Mouse (Mus musculus): ENCODE results near the gene Tpd52l2. TPM values are rescaled to one million over a fixed set of nuclear protein-coding genes. Genes with fewer than 3 reads are reported as not detected.

Tpd52l2 gene
- total and polyA plus RNA-seq, 3 experiments = 45.3 to 89.2 (median 56.4) TPM

DNA sequence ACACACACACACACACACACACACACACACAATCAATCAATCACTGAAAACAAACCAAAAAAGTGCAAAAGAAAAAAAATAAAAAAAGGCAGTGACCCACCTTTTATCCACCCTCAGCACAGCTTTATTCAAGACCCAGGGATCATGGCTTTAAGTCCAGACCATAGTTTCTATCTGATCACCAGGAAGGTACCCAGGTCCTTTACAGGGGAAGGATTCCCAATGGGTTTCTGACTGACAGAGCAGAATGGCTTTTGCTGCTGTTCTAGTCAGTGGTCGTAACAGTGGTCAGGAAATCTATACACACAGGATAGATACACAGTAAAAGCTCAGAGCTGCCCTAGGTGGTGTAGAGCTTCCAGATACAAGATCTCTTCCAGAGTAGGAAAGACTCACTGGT is 11.2 kb upstream of the Tpd52l2 start:
- H3K4me1 ChIP-seq (ENCODE audit: insufficient read depth, low read depth, low read length) = peaks cover 3% of the 10 kb centered on the region
- no peak for DNase-seq (ENCODE audit: low spot score)
- no peaks in the 10 kb centered on the region for H3K36me3 ChIP-seq (replicated peaks)
- no peak overlapping the region for H3K4me3 ChIP-seq (ENCODE audit: low read depth, low read length)
- peaks cover 51% of the 10 kb centered on the region for H3K27me3 ChIP-seq (ENCODE audit: insufficient read depth, low read length)
- ATAC-seq (ENCODE audit: extremely low read depth, insufficient number of reproducible peaks, low FRiP score, poor library complexity, severe bottlenecking) = no peak
- no peaks in the 10 kb centered on the region for H3K9me3 ChIP-seq (replicated peaks)
- TF ChIP-seq GATA2 (IDR thresholded peaks at IDR 0.05; ENCODE audit: borderline replicate concordance, low read depth, low read length) (no peak), POLR2AphosphoS5 (IDR thresholded peaks at IDR 0.05; ENCODE audit: insufficient replicate concordance, low read depth, low read length) (no peak), TAL1 (conservative IDR thresholded peaks at IDR 0.05; ENCODE audit: low read depth, low read length) (no peak), CTCF (IDR thresholded peaks at IDR 0.05; ENCODE audit: low read depth, low read length) (no peak), GATA1 (IDR thresholded peaks at IDR 0.05; ENCODE audit: borderline replicate concordance, low read length) (no peak)

DNA sequence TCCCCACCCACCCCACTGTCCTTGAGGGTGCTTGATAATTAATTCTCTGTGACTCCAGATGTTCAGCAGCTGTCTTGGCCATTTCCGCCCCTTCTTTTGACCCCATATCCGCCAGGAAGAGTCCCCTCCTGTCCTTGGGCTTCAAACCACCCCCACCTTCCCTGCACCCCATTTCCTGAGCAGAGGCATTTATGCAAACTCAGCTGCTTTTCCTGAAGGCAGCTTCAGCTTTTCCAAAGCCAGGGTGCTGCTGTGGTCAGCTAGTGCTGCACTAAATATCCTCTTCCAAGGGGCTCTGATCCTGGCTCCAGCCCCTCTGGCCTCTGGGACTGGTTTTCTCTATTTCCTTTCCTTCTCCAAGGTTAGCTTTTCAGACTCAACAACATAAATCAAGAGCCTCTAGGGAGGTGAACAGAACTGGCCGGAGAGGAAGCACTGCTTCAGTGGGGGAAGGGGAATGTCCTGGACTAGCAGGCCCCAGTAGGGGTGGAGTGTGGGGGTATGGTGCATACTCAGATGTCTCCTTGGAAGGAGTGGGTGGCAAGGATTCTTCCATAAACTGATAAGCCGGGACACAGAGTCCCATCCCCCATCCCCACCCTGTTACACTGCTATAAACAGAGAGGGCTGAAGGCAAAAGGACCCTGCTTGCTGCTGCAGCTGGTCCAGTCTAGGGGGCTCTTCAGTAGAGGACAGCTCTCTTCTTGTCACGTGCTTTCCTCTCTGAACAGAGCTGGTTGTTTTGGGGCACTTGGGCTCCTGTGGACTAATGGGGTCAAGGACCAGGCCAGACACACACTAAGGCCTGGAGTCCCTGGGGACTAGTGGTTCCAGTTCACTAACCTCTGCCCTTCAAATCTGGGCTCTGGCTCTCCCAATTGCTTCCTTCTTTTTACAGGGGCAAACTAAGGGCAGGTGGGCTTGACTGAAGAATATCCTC is 9.3 kb upstream of the Tpd52l2 start:
- H3K4me3 ChIP-seq (ENCODE audit: low read depth, low read length) = no peak overlapping the region

GRCm38 (mm10) chr2:181491432-181492205 is 5.3 kb upstream of the Tpd52l2 start:
- ATAC-seq (ENCODE audit: extremely low read depth, insufficient number of reproducible peaks, low FRiP score, poor library complexity, severe bottlenecking) (peak; percentile 56; the same call in 1 of the 2 replicates), DNase-seq (ENCODE audit: low spot score) (no peak)
- no peaks in the 10 kb centered on the region for H3K36me3 ChIP-seq (replicated peaks)
- H3K4me3 ChIP-seq (ENCODE audit: low read depth, low read length) = no peak overlapping the region
- peaks cover 21% of the 10 kb centered on the region for H3K4me1 ChIP-seq (ENCODE audit: insufficient read depth, low read depth, low read length)
- TF ChIP-seq GATA2 (IDR thresholded peaks at IDR 0.05; ENCODE audit: borderline replicate concordance, low read depth, low read length) (no peak), CTCF (IDR thresholded peaks at IDR 0.05; ENCODE audit: low read depth, low read length) (no peak), GATA1 (IDR thresholded peaks at IDR 0.05; ENCODE audit: borderline replicate concordance, low read length) (no peak), TAL1 (conservative IDR thresholded peaks at IDR 0.05; ENCODE audit: low read depth, low read length) (no peak), POLR2AphosphoS5 (IDR thresholded peaks at IDR 0.05; ENCODE audit: insufficient replicate concordance, low read depth, low read length) (no peak)
- no peaks in the 10 kb centered on the region for H3K9me3 ChIP-seq (replicated peaks)
- H3K27me3 ChIP-seq (ENCODE audit: insufficient read depth, low read length) = peaks cover 29% of the 10 kb centered on the region

More for the DNA sequence above, 9.3 kb upstream of the Tpd52l2 start:
- Histone ChIP-seq H3K27me3 (ENCODE audit: insufficient read depth, low read length) (peaks cover 51% of the 10 kb centered on the region), H3K4me1 (ENCODE audit: insufficient read depth, low read depth, low read length) (peaks cover 14% of the 10 kb centered on the region), H3K9me3 (replicated peaks) (no peaks in the 10 kb centered on the region), H3K36me3 (replicated peaks) (no peaks in the 10 kb centered on the region)
- ATAC-seq (ENCODE audit: extremely low read depth, insufficient number of reproducible peaks, low FRiP score, poor library complexity, severe bottlenecking) (no peak), DNase-seq (ENCODE audit: low spot score) (no peak)
- TF ChIP-seq GATA2 (IDR thresholded peaks at IDR 0.05; ENCODE audit: borderline replicate concordance, low read depth, low read length) (no peak), CTCF (IDR thresholded peaks at IDR 0.05; ENCODE audit: low read depth, low read length) (no peak), GATA1 (IDR thresholded peaks at IDR 0.05; ENCODE audit: borderline replicate concordance, low read length) (no peak), TAL1 (conservative IDR thresholded peaks at IDR 0.05; ENCODE audit: low read depth, low read length) (no peak), POLR2AphosphoS5 (IDR thresholded peaks at IDR 0.05; ENCODE audit: insufficient replicate concordance, low read depth, low read length) (no peak)

DNA sequence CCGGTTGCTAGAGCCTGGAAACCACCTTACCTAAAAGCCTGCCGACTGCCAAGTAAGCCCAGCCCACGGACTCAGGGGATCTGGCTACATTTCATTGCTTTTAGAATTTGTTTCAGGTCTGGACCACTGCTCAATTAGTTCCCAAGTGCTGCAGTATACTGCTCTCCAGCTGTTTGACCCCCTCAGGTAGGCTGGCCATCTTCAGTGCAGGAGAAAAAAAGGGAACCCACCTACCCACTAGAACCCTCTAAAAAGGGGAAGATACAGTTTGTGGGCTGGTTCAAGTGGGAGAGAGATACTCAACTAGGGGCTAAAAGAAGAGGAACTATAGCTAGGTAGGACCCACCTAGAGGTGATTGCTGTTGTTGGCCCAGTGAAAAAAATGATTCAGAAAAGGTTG is 4.7 kb upstream of the Tpd52l2 start:
- peaks cover 23% of the 10 kb centered on the region for H3K4me1 ChIP-seq (ENCODE audit: insufficient read depth, low read depth, low read length)
- no peaks in the 10 kb centered on the region for H3K9me3 ChIP-seq (replicated peaks)
- TF ChIP-seq GATA1 (IDR thresholded peaks at IDR 0.05; ENCODE audit: borderline replicate concordance, low read length) (no peak), TAL1 (conservative IDR thresholded peaks at IDR 0.05; ENCODE audit: low read depth, low read length) (no peak), CTCF (IDR thresholded peaks at IDR 0.05; ENCODE audit: low read depth, low read length) (no peak), GATA2 (IDR thresholded peaks at IDR 0.05; ENCODE audit: borderline replicate concordance, low read depth, low read length) (no peak)
- peaks cover 24% of the 10 kb centered on the region for H3K27me3 ChIP-seq (ENCODE audit: insufficient read depth, low read length)
- H3K36me3 ChIP-seq (replicated peaks) = no peaks in the 10 kb centered on the region
- DNase-seq (ENCODE audit: low spot score) (no peak), ATAC-seq (ENCODE audit: extremely low read depth, insufficient number of reproducible peaks, low FRiP score, poor library complexity, severe bottlenecking) (no peak)
- no peak overlapping the region for H3K4me3 ChIP-seq (ENCODE audit: low read depth, low read length)

- ATAC-seq (ENCODE audit: extremely low read depth, insufficient number of reproducible peaks, low FRiP score, poor library complexity, severe bottlenecking) (no peak), DNase-seq (ENCODE audit: low spot score) (no peak)
- no peaks in the 10 kb centered on the region for H3K9me3 ChIP-seq (replicated peaks)
- peaks cover 15% of the 10 kb centered on the region for H3K27me3 ChIP-seq (ENCODE audit: insufficient read depth, low read length)
- H3K36me3 ChIP-seq (replicated peaks) = peaks cover 1% of the 10 kb centered on the region
- TF ChIP-seq GATA1 (IDR thresholded peaks at IDR 0.05; ENCODE audit: borderline replicate concordance, low read length) (no peak), POLR2AphosphoS5 (IDR thresholded peaks at IDR 0.05; ENCODE audit: insufficient replicate concordance, low read depth, low read length) (no peak), TAL1 (conservative IDR thresholded peaks at IDR 0.05; ENCODE audit: low read depth, low read length) (no peak), CTCF (IDR thresholded peaks at IDR 0.05; ENCODE audit: low read depth, low read length) (no peak), GATA2 (IDR thresholded peaks at IDR 0.05; ENCODE audit: borderline replicate concordance, low read depth, low read length) (no peak)
- no peak within 1 kb of the TSS for H3K4me3 ChIP-seq (ENCODE audit: low read depth, low read length)
- H3K4me1 ChIP-seq (ENCODE audit: insufficient read depth, low read depth, low read length) = peaks cover 34% of the 10 kb centered on the region
Measured at GRCm38 (mm10) chr2:181493156-181493927, 3.6 kb upstream of the Tpd52l2 start, which contains the start of gene Abhd16b. Abhd16b (plus strand) TSS chr2:181493206.

All from G1E (cell line).